Mouse (Mus musculus) bone marrow macrophage, adult 2 months (primary cell): ENCODE measurements around the gene Rgs4. TPM values are rescaled to one million over a fixed set of nuclear protein-coding genes. Genes with fewer than 3 reads are reported as not detected.

Source experiments
- H3K27ac ChIP-seq: 2 replicates; pipeline ENCODE4 v1.5.1; 2012; ENCODE audit warnings: low read depth, low read length; ENCODE audit not compliant: insufficient read depth
- H3K4me1 ChIP-seq: 2 replicates; pipeline ENCODE4 v1.6.1; 2012; ENCODE audit warnings: low read length; ENCODE audit not compliant: control insufficient read depth, insufficient read depth
- H3K4me3 ChIP-seq: 2 replicates; pipeline ENCODE4 v1.5.1; 2012; ENCODE audit warnings: mild to moderate bottlenecking, low read length, moderate library complexity; ENCODE audit not compliant: insufficient read depth
- CTCF ChIP-seq: IDR thresholded peaks from 2 replicates; pipeline ENCODE4 v1.5.1; 2012; ENCODE audit warnings: low read depth, mild to moderate bottlenecking, low read length, moderate library complexity
- POLR2A ChIP-seq: IDR thresholded peaks from 2 replicates; pipeline ENCODE4 v1.6.1; 2012; ENCODE audit warnings: mild to moderate bottlenecking, low read depth, low read length, borderline replicate concordance
- polyA plus RNA-seq: library from polyadenylated mRNA; stranded (reverse); fragments of >200 nt; gene quantifications from 2 replicates; pipeline ENCODE4 v1.2.4, GENCODE M21; 2012; ENCODE audit not compliant: missing spikeins, insufficient read depth, insufficient read length

Gene Rgs4
- polyA plus RNA-seq, 1 experiment, result not detected

- H3K27ac ChIP-seq, result no peak overlapping the region
Measured at GRCm38 (mm10) chr1:169747902-169748301, 460 bp upstream of the Rgs4 start.

GRCm38 (mm10) chr1:169741147-169741546 lies 6.3 kb downstream of the Rgs4 start:
- H3K4me1 ChIP-seq, result no peaks in the 10 kb centered on the region
- TF ChIP-seq POLR2A (no peak), CTCF (no peak)
- no peak overlapping the region for H3K4me3 ChIP-seq
- H3K27ac ChIP-seq, result no peak overlapping the region

More at GRCm38 (mm10) chr1:169747902-169748301, 460 bp upstream of the Rgs4 start:
- Histone ChIP-seq H3K4me1 (no peaks in the 10 kb centered on the region), H3K4me3 (no peak overlapping the region)
- no peak for TF ChIP-seq CTCF
- no peak for TF ChIP-seq POLR2A

GRCm38 (mm10) chr1:169737231-169737630 lies 10.2 kb downstream of the Rgs4 start:
- Histone ChIP-seq H3K27ac (no peak overlapping the region), H3K4me1 (no peaks in the 10 kb centered on the region), H3K4me3 (no peak overlapping the region)
- TF ChIP-seq CTCF (no peak), POLR2A (no peak)

DNA sequence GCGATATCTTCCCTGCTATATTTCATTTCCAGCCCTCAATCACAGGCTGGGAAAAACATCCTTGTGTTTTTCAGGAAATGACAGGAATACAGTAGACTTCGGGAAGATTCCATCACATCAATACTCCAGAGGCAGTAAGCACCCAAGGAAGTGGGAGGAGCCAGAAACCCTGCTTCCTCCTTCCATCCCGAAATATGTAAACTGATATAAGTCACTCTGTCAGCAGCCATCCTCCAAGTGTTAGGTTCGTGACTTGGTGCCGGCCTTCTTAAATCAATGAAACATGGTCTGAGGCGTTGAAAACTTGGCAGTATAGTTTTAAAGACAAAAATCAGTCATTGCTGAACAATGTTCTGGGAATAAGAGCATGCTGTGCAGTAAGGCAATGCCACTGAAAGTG lies 11.3 kb downstream of the Rgs4 start:
- no peak for TF ChIP-seq POLR2A
- TF ChIP-seq CTCF, result no peak
- Histone ChIP-seq H3K27ac (no peak overlapping the region), H3K4me3 (no peak overlapping the region), H3K4me1 (no peaks in the 10 kb centered on the region)

GRCm38 (mm10) chr1:169730599-169731100 lies 16.8 kb downstream of the Rgs4 start:
- Histone ChIP-seq H3K27ac (no peak overlapping the region), H3K4me1 (no peaks in the 10 kb centered on the region), H3K4me3 (no peak overlapping the region)
- no peak for TF ChIP-seq CTCF

- Histone ChIP-seq H3K4me1 (no peaks in the 10 kb centered on the region), H3K27ac (no peak overlapping the region), H3K4me3 (no peak overlapping the region)
- no peak for TF ChIP-seq CTCF
- TF ChIP-seq POLR2A, result no peak
Measured at GRCm38 (mm10) chr1:169726319-169726718, 21.1 kb downstream of the Rgs4 start.

DNA sequence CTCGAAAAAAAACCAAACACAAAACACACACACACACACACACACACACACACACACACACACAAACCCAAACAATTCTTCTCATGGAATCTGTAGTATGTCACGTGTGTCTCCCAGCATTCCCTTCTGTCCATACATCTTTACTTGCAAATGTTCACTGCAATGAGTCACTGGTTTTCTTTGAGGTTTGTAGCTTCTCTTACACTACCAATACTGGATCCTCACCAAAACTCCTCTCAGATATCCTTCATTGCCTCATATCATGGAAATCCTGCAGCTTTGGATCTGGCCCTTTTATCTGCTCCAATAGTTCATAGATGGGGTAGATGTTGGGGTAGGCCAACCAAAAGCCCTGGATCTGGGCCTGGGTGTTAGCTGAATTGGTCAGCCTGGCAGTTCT lies 25.6 kb downstream of the Rgs4 start:
- Histone ChIP-seq H3K27ac (no peak overlapping the region), H3K4me1 (no peaks in the 10 kb centered on the region), H3K4me3 (no peak overlapping the region)
- no peak for TF ChIP-seq CTCF
- TF ChIP-seq POLR2A, result no peak

DNA sequence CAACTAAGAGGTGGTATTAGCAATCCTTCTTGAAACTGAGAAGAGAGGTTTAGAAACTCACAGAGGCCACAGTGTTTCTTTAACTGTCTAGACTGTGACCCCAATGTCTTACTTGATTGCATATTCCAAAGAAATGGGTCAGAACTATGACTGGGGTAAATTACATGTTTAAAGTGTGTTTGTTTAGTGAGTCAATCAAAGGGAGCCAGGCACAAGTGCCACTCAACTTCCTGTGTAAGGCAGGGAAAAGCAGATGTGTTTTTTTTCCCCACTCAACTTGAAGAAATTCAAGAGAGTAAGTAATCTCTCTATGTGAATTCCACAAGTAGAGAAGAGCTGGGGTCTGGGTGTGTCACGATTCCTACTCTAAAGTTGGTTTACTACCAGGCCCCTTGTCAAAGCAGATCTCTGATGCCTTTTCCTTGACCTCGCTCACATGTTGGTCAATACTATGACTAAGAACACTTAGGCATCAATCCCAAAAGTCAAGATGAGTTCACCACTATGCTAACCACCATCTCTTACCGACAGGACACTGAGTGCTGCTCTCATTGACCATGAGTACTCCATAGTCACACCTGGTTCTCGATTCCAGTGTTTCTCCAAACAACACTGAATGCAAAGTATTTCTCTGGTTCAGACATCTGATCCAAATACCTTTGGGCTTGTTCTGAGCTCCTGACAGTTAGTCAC lies 42.9 kb downstream of the Rgs4 start:
- no peaks in the 10 kb centered on the region for H3K4me1 ChIP-seq
- H3K4me3 ChIP-seq, result no peak overlapping the region
- H3K27ac ChIP-seq, result no peak overlapping the region
- TF ChIP-seq CTCF, result no peak
- TF ChIP-seq POLR2A, result no peak

DNA sequence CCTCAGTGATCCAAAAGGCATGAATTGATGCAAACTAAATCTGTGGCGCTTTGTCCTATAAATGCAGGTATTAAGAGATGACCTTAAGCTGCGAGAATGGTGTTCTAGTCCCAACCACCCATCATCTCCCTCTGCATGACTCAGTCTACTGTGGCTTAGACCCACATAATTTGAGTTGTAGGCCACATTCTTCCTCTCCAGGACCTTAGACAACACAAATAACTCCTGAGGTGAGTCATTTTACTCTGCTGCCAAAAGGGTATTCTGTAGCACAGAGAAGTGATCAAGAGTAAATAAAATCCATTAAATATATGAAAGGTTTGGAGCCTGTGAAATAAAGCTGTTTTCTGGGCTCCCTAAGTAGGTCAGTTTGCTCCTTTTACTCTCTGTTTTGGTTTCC lies 48.3 kb downstream of the Rgs4 start:
- no peak for TF ChIP-seq CTCF
- no peak for TF ChIP-seq POLR2A
- Histone ChIP-seq H3K4me1 (no peaks in the 10 kb centered on the region), H3K4me3 (no peak overlapping the region), H3K27ac (no peak overlapping the region)

DNA sequence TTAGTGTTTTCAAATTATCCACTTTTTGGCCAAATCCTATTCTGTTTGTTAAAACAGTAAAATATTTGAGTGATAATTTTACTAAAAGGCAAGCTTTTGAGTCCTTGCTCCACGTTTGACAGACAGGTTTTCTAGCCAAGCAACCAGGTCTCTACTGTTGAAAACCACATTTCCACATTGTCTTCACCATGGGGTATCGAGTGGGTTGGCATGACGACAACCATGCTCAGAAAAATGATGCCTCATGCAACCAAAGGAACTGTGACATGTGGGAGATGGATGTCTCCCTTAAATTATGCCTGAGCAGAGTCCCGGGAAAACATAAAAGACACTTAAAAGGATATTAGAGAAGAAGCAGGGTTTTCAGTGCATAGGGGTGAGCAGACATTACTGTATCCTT lies 50.2 kb downstream of the Rgs4 start:
- Histone ChIP-seq H3K4me1 (no peaks in the 10 kb centered on the region), H3K27ac (no peak overlapping the region), H3K4me3 (no peak overlapping the region)
- no peak for TF ChIP-seq CTCF
- no peak for TF ChIP-seq POLR2A
